Mouse (Mus musculus) layer of hippocampus, postnatal 10 days (tissue): ENCODE results near the gene Incenp. TPM values are rescaled to one million over a fixed set of nuclear protein-coding genes. Genes with fewer than 3 reads are reported as not detected.

Experiments used
- DNase-seq, 2 experiments: peaks; one replicate each; pipeline ENCODE4 v3.0.0; 2021; ENCODE audit warnings: low spot score in 2 of 2
- microRNA-seq, 2 experiments: library from miRNA; unstranded; fragments of <30 nt; microRNA quantifications; one replicate each; pipeline ENCODE4 v1.2.0; 2021
- total RNA-seq, 2 experiments: library from RNA; stranded (reverse); gene quantifications; 2 replicates each; pipeline ENCODE4 v1.2.3; 2021

The Incenp gene
- total RNA-seq, 2 experiments from 2014 or later: 16.1 to 25.7 TPM

- DNase-seq: no peak
Observed at GRCm38 (mm10) chr19:9837341-9837715, 62.0 kb downstream of the Incenp start.

GRCm38 (mm10) chr19:9836581-9837340, 62.6 kb downstream of the Incenp start:
- DNase-seq: peak; percentile 59 to 65

Small RNA genes within 50 kb of the gene (microRNA-seq; reads per million reads assigned to microRNA genes)
- gene Gm22369 (0 reads per million in 2 experiments), gene Gm24484 (0 reads per million in 2 experiments)

Other genes starting within 250 kb of the Incenp start
- not detected for gene Scgb2a2, start 52.0 kb downstream of the Incenp start, total RNA-seq
- 1,000 to 10,000 TPM; 2,066 to 2,109 TPM for gene Fth1, start 81.0 kb upstream of the Incenp start, total RNA-seq
- 1 to 10 TPM; 1.9 to 3.0 TPM for gene Best1, start 102.1 kb upstream of the Incenp start, total RNA-seq
- gene Rab3il1, start 102.1 kb upstream of the Incenp start, total RNA-seq: 10 to 100 TPM; 13.9 to 14.5 TPM
- 10 to 100 TPM; 49.1 to 54.6 TPM for gene Fads3, start 142.0 kb upstream of the Incenp start, total RNA-seq
- gene Fads2, start 202.2 kb upstream of the Incenp start, total RNA-seq: 100 to 1,000 TPM; 276 to 282 TPM